Mouse (Mus musculus) MEL (cell line): ENCODE measurements around the gene Gm45233. TPM values are rescaled to one million over a fixed set of nuclear protein-coding genes. Genes with fewer than 3 reads are reported as not detected.

Experiments used
- DNase-seq: peaks from one replicate; pipeline ENCODE4 v3.0.0; 2011; ENCODE audit warnings: low read depth, low spot score
- H3K27ac ChIP-seq: 2 replicates; pipeline ENCODE4 v1.5.1; 2012; ENCODE audit warnings: low read depth, mild to moderate bottlenecking, control low read depth, low read length, moderate library complexity; ENCODE audit not compliant: control insufficient read depth
- H3K27me3 ChIP-seq, 2 experiments: fragments of 150-350 bp in 1 of 2; sonication (generic) in 1 of 2; 2 replicates each; pipeline ENCODE4 v1.6.1; 2012; ENCODE audit warnings: low read length in 2 of 2, mild to moderate bottlenecking in 2 of 2, improper control_type of control experiment in 1 of 2, moderate library complexity in 1 of 2; ENCODE audit not compliant: insufficient read depth in 2 of 2, control insufficient read depth in 1 of 2
- H3K36me3 ChIP-seq, 2 experiments: 2 replicates each; pipeline ENCODE4 v1.6.1; 2012 to 2014; ENCODE audit warnings: low read length in 2 of 2, improper control_type of control experiment in 1 of 2, inconsistent platforms in 1 of 2, mild to moderate bottlenecking in 1 of 2; ENCODE audit not compliant: insufficient read depth in 2 of 2, control insufficient read depth in 1 of 2
- H3K4me1 ChIP-seq, 2 experiments: fragments of 150-350 bp in 1 of 2; sonication (generic) in 1 of 2; 2 replicates each; pipeline ENCODE4 v1.6.1; 2012; ENCODE audit warnings: low read length in 2 of 2, improper control_type of control experiment in 1 of 2, mild to moderate bottlenecking in 1 of 2; ENCODE audit not compliant: insufficient read depth in 2 of 2, control insufficient read depth in 1 of 2
- H3K4me3 ChIP-seq, 2 experiments: fragments of 150-350 bp in 1 of 2; sonication (generic) in 1 of 2; 2 replicates each; pipeline ENCODE4 v1.5.1; 2012; ENCODE audit warnings: low read depth in 2 of 2, low read length in 2 of 2, mild to moderate bottlenecking in 2 of 2, moderate library complexity in 2 of 2, control low read depth in 1 of 2, improper control_type of control experiment in 1 of 2; ENCODE audit not compliant: control insufficient read depth in 1 of 2, insufficient read depth in 1 of 2
- H3K79me2 ChIP-seq: 2 replicates; pipeline ENCODE4 v1.6.1; 2012; ENCODE audit warnings: mild to moderate bottlenecking, low read length, moderate library complexity; ENCODE audit not compliant: control insufficient read depth, poor library complexity, insufficient read depth
- H3K9ac ChIP-seq: 2 replicates; pipeline ENCODE4 v1.6.1; 2012; ENCODE audit warnings: low read depth, mild to moderate bottlenecking, control low read depth, low read length, moderate library complexity; ENCODE audit not compliant: control insufficient read depth, poor library complexity, severe bottlenecking
- H3K9me3 ChIP-seq: fragments of 150-350 bp; sonication (generic); replicated peaks from 2 replicates; pipeline ENCODE4 v1.6.1; 2012; ENCODE audit warnings: mild to moderate bottlenecking, low read length, improper control_type of control experiment, moderate library complexity; ENCODE audit not compliant: insufficient read depth
- BHLHE40 ChIP-seq: IDR thresholded peaks from 2 replicates; pipeline ENCODE4 v1.6.1; 2012; ENCODE audit warnings: low read depth, mild to moderate bottlenecking, inconsistent platforms, low read length, improper control_type of control experiment, borderline replicate concordance
- CHD2 ChIP-seq: IDR thresholded peaks from 2 replicates; pipeline ENCODE4 v1.6.1; 2011; ENCODE audit warnings: low read length, improper control_type of control experiment
- E2F4 ChIP-seq: IDR thresholded peaks from 2 replicates; pipeline ENCODE4 v1.6.1; 2011; ENCODE audit warnings: low read depth, low read length, improper control_type of control experiment, borderline replicate concordance
- ELF1 ChIP-seq: IDR thresholded peaks from 2 replicates; pipeline ENCODE4 v1.6.1; 2014; ENCODE audit warnings: low read depth, mild to moderate bottlenecking, inconsistent platforms, low read length, improper control_type of control experiment, moderate library complexity
- EP300 ChIP-seq, 2 experiments: IDR thresholded peaks; 2 replicates each; pipeline ENCODE4 v1.6.1; 2011; ENCODE audit warnings: improper control_type of control experiment in 2 of 2, low read length in 2 of 2, low read depth in 1 of 2, mild to moderate bottlenecking in 1 of 2
- GABPA ChIP-seq: IDR thresholded peaks from 2 replicates; pipeline ENCODE4 v1.6.1; 2012; ENCODE audit warnings: low read depth, mild to moderate bottlenecking, inconsistent platforms, low read length, improper control_type of control experiment, moderate library complexity
- HCFC1 ChIP-seq: IDR thresholded peaks from 2 replicates; pipeline ENCODE4 v1.6.1; 2012; ENCODE audit warnings: low read depth, mild to moderate bottlenecking, inconsistent platforms, low read length, improper control_type of control experiment, moderate library complexity
- MYB ChIP-seq: IDR thresholded peaks from 2 replicates; pipeline ENCODE4 v1.6.1; 2011; ENCODE audit warnings: mild to moderate bottlenecking, low read depth, low read length, improper control_type of control experiment
- NRF1 ChIP-seq: IDR thresholded peaks from 2 replicates; pipeline ENCODE4 v1.6.1; 2014; ENCODE audit warnings: low read depth, mild to moderate bottlenecking, inconsistent platforms, low read length, improper control_type of control experiment, moderate library complexity; ENCODE audit not compliant: poor library complexity, insufficient read depth, severe bottlenecking
- POLR2A ChIP-seq, 2 experiments: IDR thresholded peaks; 2 replicates each; pipeline ENCODE4 v1.6.1; 2011 to 2012; ENCODE audit warnings: low read length in 2 of 2, mild to moderate bottlenecking in 2 of 2, control low read depth in 1 of 2, improper control_type of control experiment in 1 of 2, low read depth in 1 of 2, moderate library complexity in 1 of 2; ENCODE audit not compliant: control insufficient read depth in 1 of 2, insufficient read depth in 1 of 2, poor library complexity in 1 of 2
- POLR2AphosphoS2 ChIP-seq: IDR thresholded peaks from 2 replicates; pipeline ENCODE4 v1.6.1; 2011; ENCODE audit warnings: low read length, improper control_type of control experiment
- SMC3 ChIP-seq: IDR thresholded peaks from 2 replicates; pipeline ENCODE4 v1.6.1; 2011; ENCODE audit warnings: low read depth, low read length, improper control_type of control experiment
- TAL1 ChIP-seq: IDR thresholded peaks from 2 replicates; pipeline ENCODE4 v1.6.1; 2012; ENCODE audit warnings: mild to moderate bottlenecking, inconsistent platforms, low read length, moderate library complexity, mixed read lengths
- UBTF ChIP-seq: IDR thresholded peaks from 2 replicates; pipeline ENCODE4 v1.6.1; 2012; ENCODE audit warnings: low read depth, mild to moderate bottlenecking, inconsistent platforms, low read length, improper control_type of control experiment, moderate library complexity, borderline replicate concordance; ENCODE audit not compliant: insufficient read depth
- USF1 ChIP-seq: IDR thresholded peaks from 2 replicates; pipeline ENCODE4 v1.6.1; 2014; ENCODE audit warnings: low read depth, mild to moderate bottlenecking, inconsistent platforms, low read length, improper control_type of control experiment, moderate library complexity
- ZC3H11A ChIP-seq: IDR thresholded peaks from 2 replicates; pipeline ENCODE4 v1.6.1; 2012; ENCODE audit warnings: low read depth, mild to moderate bottlenecking, inconsistent platforms, low read length, improper control_type of control experiment
- ZNF384 ChIP-seq: IDR thresholded peaks from 2 replicates; pipeline ENCODE4 v1.6.1; 2012; ENCODE audit warnings: low read depth, mild to moderate bottlenecking, inconsistent platforms, low read length, improper control_type of control experiment
- polyA plus RNA-seq, 2 experiments: library from polyadenylated mRNA; stranded (reverse) in 1 of 2; unstranded in 1 of 2; fragments of >175 nt in 1 of 2; fragments of >200 nt in 1 of 2; gene quantifications; 2 replicates each; pipeline versions ENCODE4 v1.2.1 to v1.2.4; 2012; ENCODE audit warnings: low replicate concordance in 2 of 2, low read depth in 1 of 2; ENCODE audit not compliant: insufficient read length in 2 of 2, insufficient read depth in 1 of 2, missing spikeins in 1 of 2
- total RNA-seq: library from RNA; depleted of rRNA; stranded (reverse); fragments of 300-350 nt; gene quantifications from 2 replicates; pipeline ENCODE4 v1.2.3, GENCODE M21; 2012

The Gm45233 gene
- total and polyA plus RNA-seq, 3 experiments, result 0.42 TPM; not detected in 2

GRCm38 (mm10) chr7:43449811-43450210 is 5.9 kb downstream of the Gm45233 start:
- H3K4me1 ChIP-seq, result peaks cover 2 to 37% of the 10 kb centered on the region in 2 experiments; a peak in 2 of 4 replicates
- peaks cover 15% of the 10 kb centered on the region for H3K79me2 ChIP-seq
- DNase-seq, result no peak
- peaks cover 0 to 19% of the 10 kb centered on the region in 2 experiments; a peak in 2 of 4 replicates for H3K36me3 ChIP-seq
- TF ChIP-seq ZNF384 (peak; percentile 58), CHD2 (no peak)
- no peak overlapping the region for H3K27ac ChIP-seq
- H3K4me3 ChIP-seq, result no peak overlapping the region
- H3K9me3 ChIP-seq, result no peaks in the 10 kb centered on the region
- no peak overlapping the region for H3K9ac ChIP-seq
- no peaks in the 10 kb centered on the region for H3K27me3 ChIP-seq

- TF ChIP-seq SMC3 (no peak), ZNF384 (no peak), GABPA (no peak), MYB (no peak), UBTF (no peak), CHD2 (no peak), ELF1 (no peak), NRF1 (no peak), EP300 (IDR thresholded peaks at IDR 0.05; ENCODE audit: low read depth in 1 of 2, low read length in 2 of 2) (no peak), POLR2AphosphoS2 (no peak), HCFC1 (no peak), ZC3H11A (no peak), BHLHE40 (no peak), E2F4 (no peak)
- peaks cover 7% of the 10 kb centered on the region; the same call in 1 of the 2 replicates for H3K79me2 ChIP-seq
- H3K9ac ChIP-seq, result no peak overlapping the region
- H3K27me3 ChIP-seq, result no peaks in the 10 kb centered on the region
- H3K4me1 ChIP-seq, result peaks cover 0 to 26% of the 10 kb centered on the region in 2 experiments; a peak in 2 of 4 replicates
- no peak overlapping the region for H3K4me3 ChIP-seq
- no peak overlapping the region for H3K27ac ChIP-seq
- no peak for DNase-seq
- no peaks in the 10 kb centered on the region for H3K9me3 ChIP-seq
- peaks cover 0 to 15% of the 10 kb centered on the region in 2 experiments; a peak in 2 of 4 replicates for H3K36me3 ChIP-seq
Measured at GRCm38 (mm10) chr7:43451726-43452125, 7.8 kb downstream of the Gm45233 start.

GRCm38 (mm10) chr7:43452609-43453008 is 8.7 kb downstream of the Gm45233 start:
- Histone ChIP-seq H3K9ac (no peak overlapping the region), H3K27me3 (no peaks in the 10 kb centered on the region), H3K9me3 (no peaks in the 10 kb centered on the region)
- TF ChIP-seq POLR2A (IDR thresholded peaks at IDR 0.05; ENCODE audit: control insufficient read depth in 1 of 2, insufficient read depth in 1 of 2, low read depth in 1 of 2, low read length in 2 of 2, poor library complexity in 1 of 2), result no peak
- no peak for TF ChIP-seq TAL1
- no peak for TF ChIP-seq CHD2
- TF ChIP-seq USF1, result no peak
- TF ChIP-seq HCFC1, result no peak
- TF ChIP-seq NRF1, result no peak
- TF ChIP-seq, all 39 proteins: peak for 0
- Histone ChIP-seq H3K27ac (no peak overlapping the region), H3K4me3 (no peak overlapping the region), H3K79me2 (0 out of 2 replicates have a peak, but pooled peaks cover 1% of the 10 kb centered on the region), H3K4me1 (peaks cover 0 to 17% of the 10 kb centered on the region in 2 experiments; a peak in 2 of 4 replicates), H3K36me3 (peaks cover 0 to 8% of the 10 kb centered on the region in 2 experiments; a peak in 3 of 4 replicates)
- no peak for DNase-seq
